Mouse (Mus musculus) layer of hippocampus, postnatal 10 days (tissue): ENCODE measurements around the gene Tmem117. TPM values are rescaled to one million over a fixed set of nuclear protein-coding genes. Genes with fewer than 3 reads are reported as not detected.

Experiments
- DNase-seq, 2 experiments: peaks; one replicate each; pipeline ENCODE4 v3.0.0; 2021; ENCODE audit warnings: low spot score in 2 of 2
- total RNA-seq, 2 experiments: library from RNA; stranded (reverse); gene quantifications; 2 replicates each; pipeline ENCODE4 v1.2.3; 2021

The Tmem117 gene
- total RNA-seq, 2 experiments from 2014 or later, result 10.7 to 11.2 TPM

DNA sequence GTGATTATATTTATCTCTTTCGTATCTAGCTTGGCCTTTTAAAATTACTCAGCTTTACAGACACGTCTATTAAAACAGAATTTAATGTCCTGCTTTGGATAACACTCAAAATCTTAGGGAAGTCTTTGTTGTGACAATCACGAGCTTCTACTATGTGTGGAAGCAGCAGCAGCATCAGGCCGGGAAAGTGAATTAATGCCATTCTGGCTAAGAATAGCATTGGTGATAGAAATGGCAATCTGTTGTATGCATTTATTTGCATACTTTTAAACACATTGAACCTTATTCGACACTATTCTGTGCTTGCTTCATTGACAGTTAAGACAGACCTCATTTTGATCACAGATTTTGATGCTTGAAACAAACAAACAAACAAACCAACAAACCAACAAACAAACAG lies 239.3 kb downstream of the Tmem117 start:
- DNase-seq, result no peak

DNA sequence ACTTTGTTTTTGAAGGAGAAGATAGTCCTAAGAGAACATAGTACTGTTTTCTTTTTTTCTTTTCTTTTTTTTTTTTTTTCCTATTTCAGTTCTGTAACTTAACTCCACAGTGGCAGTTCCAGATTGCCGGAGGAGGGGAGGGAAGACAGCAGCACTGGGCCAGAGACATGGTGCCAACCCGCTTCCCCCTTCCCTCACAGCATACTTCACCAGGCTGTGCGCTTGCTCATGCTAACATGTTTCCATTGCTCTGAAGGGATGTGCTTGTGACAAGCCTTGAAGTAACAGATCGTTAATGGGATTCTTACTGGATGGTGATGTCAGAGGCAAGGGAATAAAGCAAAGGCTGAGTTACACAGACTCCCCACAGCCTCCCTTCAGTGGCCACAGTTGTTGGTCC lies 256.0 kb downstream of the Tmem117 start:
- DNase-seq, result no peak

DNA sequence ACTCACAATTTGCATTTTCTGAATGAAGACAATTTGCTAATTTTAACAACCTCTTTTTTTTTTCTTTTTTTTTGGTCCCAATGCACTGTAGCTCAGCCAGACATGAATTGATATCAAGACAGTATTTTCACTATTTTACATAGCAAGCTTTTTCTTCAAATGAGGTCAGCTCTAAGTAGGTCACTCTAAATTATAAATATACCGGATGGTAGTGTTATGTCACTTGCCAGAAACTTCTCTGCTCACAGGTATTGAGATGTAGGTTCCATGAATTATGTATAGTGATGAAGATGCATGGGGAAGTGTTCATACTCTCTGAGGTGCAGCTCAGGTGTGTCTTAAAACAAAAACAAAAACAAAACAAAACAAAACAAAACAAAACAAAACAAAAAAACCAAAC lies 264.2 kb downstream of the Tmem117 start:
- DNase-seq, result no peak

DNA sequence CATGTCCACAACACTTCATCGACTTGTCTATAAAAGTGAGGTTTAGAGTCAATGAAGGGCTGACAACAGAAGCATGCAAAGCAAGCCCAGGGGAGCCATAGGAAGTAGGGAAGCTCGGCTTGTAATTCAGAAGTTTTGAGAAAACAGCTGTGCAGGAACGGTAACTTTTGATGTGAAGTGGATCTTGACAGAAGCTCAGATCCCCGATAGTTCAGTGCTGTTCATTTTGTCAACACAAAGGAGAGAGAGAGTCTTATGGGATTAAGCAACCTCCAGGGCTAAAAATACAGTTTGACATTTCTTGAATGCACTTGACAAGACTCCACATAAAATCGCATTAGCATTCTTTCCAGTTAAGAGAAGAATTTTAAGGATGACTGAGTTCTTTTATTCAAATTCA lies 265.1 kb downstream of the Tmem117 start:
- DNase-seq, result no peak

DNA sequence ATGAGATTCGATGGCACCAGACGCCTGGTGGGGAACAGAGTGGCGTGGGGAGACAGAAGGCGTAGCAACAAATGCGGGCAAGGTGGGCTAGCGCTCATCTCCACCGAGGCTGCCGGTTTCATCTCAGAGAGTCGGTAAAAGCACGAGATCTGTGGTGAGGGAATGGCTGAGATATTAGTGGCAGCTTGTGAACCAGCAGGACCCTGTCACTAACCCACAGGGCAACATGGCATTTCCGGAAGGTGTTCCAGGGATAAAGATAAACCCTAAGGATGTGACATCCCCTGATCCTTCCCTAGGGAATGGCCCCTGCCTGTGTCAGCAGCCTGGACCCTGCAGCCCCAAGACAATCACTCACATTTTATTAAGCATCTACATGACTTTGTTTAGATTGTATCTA lies 266.6 kb downstream of the Tmem117 start:
- no peak for DNase-seq

DNA sequence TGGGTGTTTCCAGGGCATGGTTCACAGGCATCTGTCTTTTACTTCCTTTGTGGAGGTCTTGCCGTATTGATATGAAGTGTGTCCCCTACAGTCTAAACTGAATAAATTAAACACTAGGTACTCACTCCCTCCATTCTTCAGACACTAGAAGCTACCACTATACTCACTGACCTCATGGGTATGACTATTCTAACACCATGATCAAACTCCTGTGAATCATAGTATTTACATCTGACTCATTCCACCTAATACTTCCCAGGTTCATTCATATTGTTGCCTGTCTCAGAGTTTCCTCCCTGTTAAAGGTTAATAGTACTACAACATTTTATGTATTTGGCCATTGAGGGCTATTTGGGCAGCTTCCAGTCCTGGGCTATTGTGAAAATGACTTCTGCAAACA lies 274.2 kb downstream of the Tmem117 start:
- no peak for DNase-seq

DNA sequence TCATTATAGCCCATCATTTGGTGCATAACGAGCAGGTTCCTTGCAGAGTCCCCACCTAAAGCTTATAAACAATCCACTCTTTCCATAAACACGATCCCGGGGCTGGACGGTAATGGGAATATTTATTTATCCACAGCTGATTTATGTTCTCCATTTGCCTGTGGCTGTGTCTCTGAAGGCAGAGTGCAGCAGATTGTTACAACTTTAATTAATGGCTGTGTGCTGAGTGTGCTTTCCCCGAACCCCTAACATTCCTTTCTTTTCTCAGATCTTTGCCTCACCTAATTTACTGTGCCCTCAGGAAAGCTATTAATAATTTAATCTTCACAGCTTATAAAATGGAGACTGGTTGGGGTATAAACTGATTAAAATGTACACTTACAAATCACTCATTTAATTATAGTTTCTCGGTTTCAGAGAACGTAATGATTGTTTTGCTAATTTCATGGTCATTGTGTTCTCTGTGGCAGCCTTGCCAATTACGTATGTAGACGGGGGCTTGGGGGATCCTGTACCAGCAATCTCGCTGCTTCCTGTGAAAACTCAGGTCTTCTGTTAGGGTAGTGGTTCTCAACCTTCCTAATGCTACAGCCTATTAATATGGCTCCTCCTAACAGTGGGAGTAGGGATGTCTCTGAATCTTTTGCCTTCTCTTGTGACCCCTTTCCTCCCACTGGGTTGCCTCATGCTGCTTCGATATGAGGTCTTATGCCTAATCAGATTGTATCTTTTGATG lies 275.8 kb downstream of the Tmem117 start:
- no peak for DNase-seq

DNA sequence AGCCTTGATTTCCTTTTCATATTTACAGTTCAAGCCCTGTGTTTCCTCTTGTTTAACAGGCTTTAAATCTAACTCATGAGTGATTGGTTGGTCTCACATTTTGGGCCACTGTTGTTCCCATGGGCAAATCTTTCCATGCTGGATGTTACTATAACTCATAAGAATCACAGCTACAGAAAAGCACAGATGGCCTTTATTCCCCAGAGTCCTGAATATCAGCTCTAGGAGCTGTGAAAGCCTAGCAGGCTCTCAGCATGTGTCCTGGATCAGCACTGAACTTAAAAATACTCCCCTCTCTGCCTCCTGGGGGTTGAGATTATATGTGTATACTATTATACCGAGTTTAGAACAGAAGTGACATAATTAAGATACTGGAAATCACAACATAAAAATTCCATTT lies 292.6 kb downstream of the Tmem117 start:
- no peak for DNase-seq

DNA sequence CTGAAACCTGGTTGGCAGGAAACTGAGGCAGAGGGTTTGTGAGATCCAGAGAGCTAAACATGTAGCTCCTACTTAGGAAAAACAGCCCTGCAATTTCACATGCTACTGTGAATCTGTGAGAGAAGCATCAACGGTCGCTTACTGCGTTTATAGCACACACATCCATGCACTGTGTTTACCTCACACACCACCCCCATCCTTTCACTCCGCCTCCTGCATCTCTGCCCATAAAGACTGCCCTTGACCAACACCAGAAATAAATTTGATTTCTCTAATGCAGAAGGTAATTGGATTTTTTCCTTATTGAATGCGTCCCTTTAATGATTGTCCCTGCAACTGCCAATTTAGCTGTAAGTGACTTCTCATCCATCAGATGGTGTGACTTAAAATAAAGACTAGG lies 299.0 kb downstream of the Tmem117 start:
- no peak for DNase-seq

DNA sequence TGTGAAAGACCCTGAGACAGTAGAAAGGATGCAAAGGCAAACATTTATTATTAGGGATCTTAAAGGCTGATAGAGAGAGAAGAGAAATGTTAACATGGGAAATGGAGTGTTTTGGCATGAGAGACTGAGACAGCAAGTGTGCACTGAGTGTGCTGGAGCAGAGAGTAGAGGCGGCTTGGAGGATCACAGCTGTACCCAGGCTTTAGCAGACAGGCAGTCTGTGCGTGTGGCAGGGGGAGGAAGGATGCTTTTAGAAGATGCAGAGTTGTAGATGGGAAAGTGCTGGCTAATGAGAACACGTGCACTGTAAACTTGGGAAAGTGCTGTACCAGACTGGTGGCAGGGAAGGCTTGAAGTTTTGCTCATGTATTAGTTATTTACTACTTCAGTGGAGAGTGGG lies 301.7 kb downstream of the Tmem117 start:
- peak; percentile 11 to 16 for DNase-seq

DNA sequence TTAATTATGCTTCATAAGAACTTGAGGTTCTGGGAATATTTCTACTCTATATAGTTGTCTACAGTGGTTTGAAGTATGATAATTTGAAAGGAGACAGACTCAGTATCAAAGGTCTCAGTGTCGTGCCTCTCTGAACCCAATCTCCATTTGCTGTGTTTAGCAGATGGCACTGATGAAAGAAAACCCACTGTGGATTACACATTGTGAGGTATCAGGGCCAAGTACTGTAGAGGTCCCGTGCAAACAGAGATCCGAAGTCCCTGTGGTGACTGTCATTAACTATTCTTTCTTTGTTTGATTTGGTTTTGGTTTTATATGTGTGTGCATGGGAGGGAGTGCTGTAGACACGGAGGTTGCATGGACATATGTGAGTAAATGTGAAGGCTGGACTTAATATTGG lies 304.0 kb downstream of the Tmem117 start:
- no peak for DNase-seq

DNA sequence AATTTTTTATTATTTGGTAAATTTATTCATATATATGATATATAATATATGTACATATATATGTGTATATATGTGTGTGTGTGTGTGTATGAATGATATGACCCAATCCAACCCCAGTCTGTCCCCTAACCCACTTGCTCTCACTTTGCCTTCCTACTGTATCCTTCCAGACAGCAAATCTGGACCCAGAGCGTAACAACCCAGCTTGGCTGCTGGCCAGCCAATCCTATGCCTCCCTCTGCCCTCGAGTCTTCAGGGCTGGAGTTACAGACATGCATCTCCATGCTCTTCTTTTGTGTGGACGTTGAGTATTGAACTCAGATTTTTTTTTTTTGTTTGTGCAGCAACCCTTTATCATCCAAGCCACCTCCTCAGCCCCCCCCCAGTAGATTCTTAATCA lies 304.4 kb downstream of the Tmem117 start:
- DNase-seq, result no peak

DNA sequence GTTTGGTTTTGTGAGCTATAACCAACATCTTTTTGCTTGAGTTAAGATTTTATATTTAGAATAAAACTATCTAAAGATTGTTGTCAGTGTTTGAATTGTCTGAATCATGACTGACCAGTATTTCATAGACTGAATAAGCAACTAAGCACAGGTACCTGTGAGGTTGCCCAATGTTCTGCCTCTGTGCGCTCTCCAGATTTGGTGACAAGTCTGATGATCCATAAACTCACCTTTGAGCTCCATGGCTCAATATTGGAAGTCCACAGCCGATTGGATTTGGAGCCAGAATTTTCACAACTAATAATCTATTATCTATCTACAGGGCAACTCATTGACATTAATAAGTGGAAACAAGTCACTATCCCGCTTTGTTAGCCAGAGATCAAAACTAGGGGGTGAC lies 312.9 kb downstream of the Tmem117 start:
- DNase-seq, result no peak

DNA sequence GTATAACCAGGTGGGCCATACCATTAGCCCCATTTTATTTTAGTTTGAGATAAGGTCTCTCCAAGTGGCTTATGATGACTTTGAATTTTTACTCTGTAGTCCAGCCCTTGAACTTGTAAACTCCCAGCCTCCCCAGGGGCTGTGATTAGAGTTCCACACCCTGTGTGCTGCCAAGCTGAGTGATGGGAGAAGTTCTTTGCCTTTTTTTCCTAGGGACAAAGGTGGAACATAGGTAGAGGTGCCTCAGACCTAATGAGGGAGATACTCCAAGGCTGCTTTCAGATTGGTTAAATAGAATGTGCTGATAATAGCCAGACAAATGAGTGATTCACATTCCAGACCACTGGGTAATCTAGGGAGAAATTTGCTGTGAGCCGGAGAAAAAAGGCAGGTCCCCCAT lies 313.4 kb downstream of the Tmem117 start:
- DNase-seq, result no peak

DNA sequence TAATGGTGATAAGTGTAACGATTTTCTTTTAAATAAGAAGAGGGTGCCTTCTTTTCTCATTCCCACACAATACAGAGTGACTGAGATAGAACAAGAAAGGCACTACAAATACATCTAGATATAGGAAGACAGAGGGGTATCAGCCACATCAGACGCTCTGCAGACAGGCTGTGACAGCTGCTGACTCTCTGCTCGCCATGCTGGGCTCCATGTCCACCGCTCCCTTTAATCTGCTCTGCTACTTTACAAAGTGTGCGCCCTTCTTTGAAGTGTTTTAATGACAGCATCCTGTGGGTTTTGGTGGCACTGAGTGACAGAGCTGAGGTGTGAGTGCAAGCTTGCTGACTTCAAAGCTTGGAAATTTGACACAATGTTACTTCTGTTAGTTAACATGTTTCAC lies 314.9 kb downstream of the Tmem117 start:
- no peak for DNase-seq

DNA sequence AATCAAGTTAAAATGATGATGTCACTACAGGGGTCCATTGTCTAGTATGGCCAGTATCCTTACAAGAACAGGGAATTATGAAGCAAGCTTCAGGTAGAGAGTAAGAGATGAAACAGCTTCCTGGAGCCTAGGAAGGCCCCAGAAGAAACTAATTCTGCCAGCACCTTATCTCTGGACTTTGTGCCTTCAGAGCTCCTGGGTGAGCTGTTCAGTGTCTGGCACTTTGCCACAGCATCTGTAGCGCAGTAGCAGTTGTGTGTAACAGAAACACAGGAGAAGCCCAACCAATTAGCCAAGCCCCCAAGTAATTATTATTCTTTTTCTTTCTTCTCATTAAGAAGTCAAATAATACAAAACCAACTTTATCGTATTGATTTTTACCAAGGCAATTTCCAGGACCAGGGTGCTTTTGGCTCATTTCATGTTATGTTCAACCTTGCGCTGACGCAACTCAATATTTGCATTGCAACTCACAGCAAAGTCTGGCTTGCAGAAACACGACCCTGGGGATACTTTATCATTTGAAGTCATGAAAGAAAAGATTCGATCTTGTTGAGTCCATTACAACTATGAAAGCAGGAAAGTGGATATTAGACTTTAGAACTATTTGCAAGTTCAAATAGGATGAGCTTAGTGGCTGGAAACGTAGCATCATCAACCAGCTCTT lies 322.5 kb downstream of the Tmem117 start:
- no peak for DNase-seq

DNA sequence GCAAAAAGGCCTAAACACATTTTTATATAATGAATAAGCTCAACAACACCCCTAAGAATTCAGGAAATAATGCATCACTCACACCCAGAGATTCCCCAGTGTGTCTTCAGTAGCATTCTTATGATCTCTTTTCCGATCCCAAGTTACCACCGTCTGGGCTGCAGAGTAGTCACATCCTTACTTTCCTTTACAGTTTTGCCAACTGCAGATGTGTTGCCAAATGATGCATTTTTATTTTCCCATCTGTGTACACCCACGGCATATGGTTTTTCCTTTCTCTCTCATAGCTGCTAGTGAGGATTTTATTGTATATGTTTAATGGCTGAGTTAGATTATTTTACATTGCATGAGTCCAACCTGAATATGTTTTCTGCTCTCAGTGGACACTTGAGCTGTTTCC lies 327.7 kb downstream of the Tmem117 start:
- no peak for DNase-seq

DNA sequence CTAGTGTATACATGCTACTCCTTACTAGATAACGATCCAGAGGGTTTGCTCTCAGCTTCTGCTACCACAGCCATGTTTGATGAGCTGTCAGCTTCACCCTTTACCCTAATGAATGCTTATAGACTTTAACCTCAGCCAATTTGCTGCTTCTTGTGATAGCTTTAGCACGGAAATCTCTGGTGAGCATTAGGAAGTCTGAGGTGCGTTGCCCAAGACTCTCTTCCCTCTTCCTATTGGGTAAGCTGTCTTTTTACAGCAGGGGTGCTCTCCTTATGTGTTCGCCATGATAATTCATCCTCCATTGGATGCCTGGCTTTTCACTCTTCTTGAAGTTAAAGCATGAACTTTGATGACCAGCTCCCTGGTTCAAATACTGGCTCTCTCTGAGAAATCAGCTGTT lies 328.2 kb downstream of the Tmem117 start:
- DNase-seq, result no peak

DNA sequence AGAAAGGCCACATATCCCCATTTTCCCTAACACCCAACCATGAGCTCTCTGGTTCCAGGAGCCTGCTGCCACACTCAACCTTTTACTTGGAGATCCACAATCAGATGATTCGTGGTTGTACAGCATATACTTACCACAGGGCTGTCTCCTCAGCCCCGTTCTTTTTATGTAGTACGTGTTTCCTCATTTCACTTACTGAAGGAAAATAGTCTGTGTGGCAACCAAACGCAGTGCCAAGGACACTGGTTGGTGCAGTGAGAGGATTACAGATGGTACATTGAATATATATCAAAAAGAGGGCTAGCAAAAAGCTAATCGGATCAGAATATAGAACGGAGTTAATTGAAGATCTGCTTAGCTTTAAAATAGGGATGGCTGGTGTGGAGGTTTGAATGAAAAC lies 338.0 kb downstream of the Tmem117 start:
- DNase-seq, result no peak

DNA sequence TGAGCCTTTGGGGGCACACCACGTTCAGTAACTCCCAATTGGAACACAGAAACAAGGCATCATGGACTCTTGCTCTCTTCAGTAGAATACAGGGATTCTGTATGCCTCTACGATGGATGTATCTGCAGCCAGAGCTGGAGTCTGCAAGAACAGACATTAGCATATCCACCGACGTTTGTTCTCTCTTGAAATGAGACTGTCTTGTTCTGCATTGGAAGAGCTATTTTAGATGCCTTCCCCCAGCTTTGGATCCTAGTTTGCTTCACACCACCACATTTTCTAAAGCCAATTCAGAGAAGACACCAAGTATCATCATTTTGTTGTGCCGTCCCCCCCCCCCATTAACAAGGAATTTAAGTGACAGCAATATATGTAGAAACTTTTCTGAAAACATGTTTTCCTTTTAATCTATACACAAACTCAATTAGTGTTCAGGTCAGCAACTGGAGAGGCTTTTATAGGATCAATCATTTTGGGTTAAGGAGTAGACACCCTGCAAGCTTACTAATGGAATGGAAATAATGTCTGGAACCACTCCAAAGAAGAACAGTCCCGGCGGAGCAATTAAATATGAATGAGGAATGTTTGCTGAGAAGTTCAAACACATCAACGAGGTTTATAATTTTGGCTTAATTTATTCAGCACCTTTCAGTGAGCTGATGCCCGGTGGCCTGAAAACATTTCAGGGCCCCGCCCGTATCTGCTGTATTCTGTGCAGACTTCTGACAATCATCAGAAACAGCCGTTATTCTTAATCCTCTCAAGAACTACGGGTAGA lies 339.6 kb downstream of the Tmem117 start:
- DNase-seq, result no peak

DNA sequence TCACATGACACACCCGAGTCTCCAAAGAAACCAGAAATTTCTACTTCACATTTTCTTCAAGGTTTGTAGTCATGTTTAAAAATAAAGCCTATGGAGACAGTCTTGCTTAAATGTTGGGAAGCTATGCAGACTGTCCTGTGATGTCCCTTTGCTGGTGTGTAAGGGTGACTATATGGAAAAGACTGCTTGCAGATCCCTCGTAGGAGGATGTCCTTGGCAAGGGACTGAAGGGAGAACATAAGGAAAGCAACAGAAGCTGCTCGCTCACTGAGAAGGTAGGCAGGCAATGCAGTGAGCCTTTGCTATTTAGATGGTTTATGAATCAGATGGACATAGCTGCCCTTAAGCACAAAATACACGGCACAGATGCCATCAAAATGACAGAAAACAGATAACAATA lies 352.8 kb downstream of the Tmem117 start:
- no peak for DNase-seq

DNA sequence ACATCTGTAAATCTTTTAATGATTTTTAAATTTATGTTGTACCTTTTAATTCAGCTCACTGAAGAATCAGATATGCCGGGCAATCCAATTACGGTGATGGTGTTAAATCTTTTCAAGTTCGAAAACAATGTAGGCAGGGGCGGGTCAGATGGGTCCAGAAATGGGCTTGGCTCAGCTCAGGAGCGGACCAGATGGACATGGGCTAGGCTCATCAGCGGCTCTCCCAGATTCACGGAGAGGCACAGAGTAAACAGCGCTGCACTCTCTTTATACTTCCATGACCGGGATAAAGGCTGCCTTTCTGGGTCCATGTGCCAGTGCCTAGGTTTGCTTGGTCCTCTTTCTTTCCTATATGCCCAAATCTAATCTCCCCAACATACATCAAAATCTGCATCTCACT lies 366.3 kb downstream of the Tmem117 start:
- no peak for DNase-seq
